Mouse (Mus musculus) midbrain, embryonic 14.5 days (tissue): ENCODE data around the gene Mtus2. TPM values are rescaled to one million over a fixed set of nuclear protein-coding genes. Genes with fewer than 3 reads are reported as not detected.

Experiments used
- ATAC-seq: fragments of 200-750 bp; cut with Nextera tagmentation; 2 replicates; pipeline ENCODE4 v1.8.0; 2017; ENCODE audit warnings: moderate number of reproducible peaks, moderate library complexity; ENCODE audit not compliant: low FRiP score, low TSS enrichment
- DNase-seq: peaks from one replicate; pipeline ENCODE4 v3.0.0-alpha.2; 2015
- H3K27ac ChIP-seq: fragments of 300-500 bp; sonication (generic); replicated peaks from 2 replicates; pipeline ENCODE4 v1.5.1; 2014; ENCODE audit warnings: mild to moderate bottlenecking, low read depth, low read length, moderate library complexity
- H3K27me3 ChIP-seq: fragments of 300-500 bp; sonication (generic); 2 replicates; pipeline ENCODE4 v1.6.1; 2014; ENCODE audit warnings: low read length, control low read depth, mixed read lengths; ENCODE audit not compliant: control insufficient read depth, insufficient read depth
- H3K36me3 ChIP-seq: fragments of 300-500 bp; sonication (generic); 2 replicates; pipeline ENCODE4 v1.6.1; 2014; ENCODE audit warnings: low read length, control low read depth; ENCODE audit not compliant: control insufficient read depth, insufficient read depth
- H3K4me1 ChIP-seq: fragments of 300-500 bp; sonication (generic); 2 replicates; pipeline ENCODE4 v1.6.1; 2014; ENCODE audit warnings: mild to moderate bottlenecking, antibody characterized with exemption, low read length, control low read depth; ENCODE audit not compliant: control insufficient read depth, insufficient read depth
- H3K4me2 ChIP-seq: fragments of 300-500 bp; sonication (generic); 2 replicates; pipeline ENCODE4 v1.6.1; 2014; ENCODE audit warnings: mild to moderate bottlenecking, low read length, moderate library complexity
- H3K4me3 ChIP-seq: fragments of 300-500 bp; sonication (generic); replicated peaks from 2 replicates; pipeline ENCODE4 v1.5.1; 2014; ENCODE audit warnings: low read depth, low read length
- H3K9ac ChIP-seq: fragments of 300-500 bp; sonication (generic); replicated peaks from 2 replicates; pipeline ENCODE4 v1.6.1; 2014; ENCODE audit warnings: mild to moderate bottlenecking, low read length, moderate library complexity
- H3K9me3 ChIP-seq: fragments of 300-500 bp; sonication (generic); 2 replicates; pipeline ENCODE4 v1.6.1; 2016; ENCODE audit warnings: low read length, control low read depth, mixed read lengths; ENCODE audit not compliant: control insufficient read depth
- WGBS: fragments of 180-500 bp; shearing (Covaris S2); extraction: QIAGEN DNeasy Blood & Tissue Kit; methylation state at CpG from one replicate; pipeline ENCODE4 v1.1.7; 2014; 5-methylcytosine and 5-hydroxymethylcytosine counted together
- polyA plus RNA-seq: library from polyadenylated mRNA; unstranded; fragments of >200 nt; fragmentation: Nextera tagmentation; extraction: Ambion mirVana; gene quantifications from 2 replicates; pipeline ENCODE4 v1.2.1, GENCODE M21; 2014

Gene Mtus2
- polyA plus RNA-seq, 1 experiment from 2014 or later, result 46.8 TPM

DNA sequence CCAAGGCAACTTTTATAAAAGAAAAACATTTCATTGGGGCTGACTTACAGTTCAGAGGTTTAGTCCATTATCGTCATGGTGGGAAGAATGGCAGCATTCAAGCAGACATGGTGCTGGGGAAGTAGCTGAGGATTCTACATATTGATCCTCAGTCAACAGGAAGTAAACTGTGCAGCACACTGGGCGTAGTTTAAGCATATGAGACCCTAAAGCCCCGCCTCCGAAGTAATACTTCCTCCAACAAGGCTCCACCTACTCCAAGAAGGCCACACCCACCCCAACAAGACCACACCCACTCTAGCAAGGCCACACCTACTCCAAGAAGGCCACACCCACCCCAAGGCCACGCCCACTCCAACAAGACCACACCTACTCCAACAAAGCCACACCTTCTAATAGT, 55.0 kb downstream of the Mtus2 start:
- H3K4me2 ChIP-seq, result no peak overlapping the region
- no peaks in the 10 kb centered on the region for H3K4me1 ChIP-seq
- ATAC-seq (no peak), DNase-seq (no peak)
- WGBS, result 80% methylated on average over 5 of the region's 5 CpGs
- no peak overlapping the region for H3K4me3 ChIP-seq
- H3K9ac ChIP-seq, result no peak overlapping the region
- H3K9me3 ChIP-seq, result no peaks in the 10 kb centered on the region
- no peaks in the 10 kb centered on the region for H3K36me3 ChIP-seq
- H3K27ac ChIP-seq, result no peak overlapping the region
- no peaks in the 10 kb centered on the region for H3K27me3 ChIP-seq

DNA sequence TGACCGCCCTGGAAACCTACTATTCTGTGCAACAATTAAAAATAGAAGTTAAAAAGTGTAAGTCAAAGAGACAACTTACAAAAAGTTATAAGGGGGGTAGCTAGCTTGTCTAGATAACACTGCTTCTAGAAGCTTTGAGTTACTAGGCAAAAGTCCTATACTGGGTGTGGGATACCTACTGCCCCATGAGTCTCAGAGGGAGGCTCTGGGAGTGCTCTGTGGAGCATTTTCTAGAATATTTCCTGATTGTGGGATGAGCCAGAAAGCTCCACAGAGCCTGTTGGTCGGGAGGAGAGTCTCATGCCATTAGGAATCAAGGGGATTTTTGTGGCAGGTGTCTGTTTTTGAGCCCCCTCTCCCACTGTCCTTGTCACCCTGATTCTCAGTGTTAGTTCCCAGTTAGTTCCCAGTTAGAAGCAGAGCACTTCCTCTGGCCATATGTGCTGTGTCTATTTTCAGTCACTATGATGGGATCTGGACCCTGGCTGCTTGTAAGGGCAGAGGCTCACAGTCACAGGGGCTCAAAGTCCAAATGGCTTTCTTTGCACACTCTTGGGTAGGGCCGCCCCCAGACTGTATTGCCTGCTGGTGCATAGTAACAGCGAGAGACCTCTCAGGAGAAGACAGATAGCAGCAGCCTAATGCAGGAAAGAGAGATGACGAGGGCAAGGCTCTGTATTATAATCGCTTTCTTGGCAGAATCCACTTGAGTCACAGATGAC, 57.2 kb downstream of the Mtus2 start:
- no peak overlapping the region for H3K4me2 ChIP-seq
- no peaks in the 10 kb centered on the region for H3K27me3 ChIP-seq
- no peak overlapping the region for H3K27ac ChIP-seq
- H3K4me3 ChIP-seq, result no peak overlapping the region
- no peak for DNase-seq
- ATAC-seq, result no peak
- no peaks in the 10 kb centered on the region for H3K36me3 ChIP-seq
- no peak overlapping the region for H3K9ac ChIP-seq
- H3K9me3 ChIP-seq, result no peaks in the 10 kb centered on the region
- WGBS, result 88% methylated on average over 6 of the region's 6 CpGs
- H3K4me1 ChIP-seq, result no peaks in the 10 kb centered on the region

DNA sequence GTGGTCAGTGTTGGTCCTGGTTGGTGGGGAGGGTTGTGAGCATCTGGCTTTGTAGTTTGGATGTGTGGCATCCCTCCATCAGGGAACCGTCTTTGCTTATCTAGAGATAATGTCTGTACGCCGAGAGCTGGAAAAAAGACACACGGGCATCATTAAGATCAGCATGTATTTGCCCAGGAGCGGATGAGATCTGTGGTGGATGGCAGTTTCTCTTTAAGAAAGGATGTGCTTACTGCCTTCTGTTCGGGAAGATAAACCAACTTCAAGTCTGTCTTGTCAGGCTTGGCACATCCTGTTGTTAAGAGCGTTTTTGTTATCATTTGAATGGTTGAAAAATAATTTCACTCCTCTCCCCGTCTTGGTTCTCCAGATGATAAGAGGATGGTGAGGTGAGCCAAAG, 58.3 kb downstream of the Mtus2 start:
- H3K27ac ChIP-seq, result no peak overlapping the region
- DNase-seq (no peak), ATAC-seq (no peak)
- H3K4me3 ChIP-seq, result no peak overlapping the region
- 90% methylated on average over 8 of the region's 8 CpGs for WGBS
- no peak overlapping the region for H3K4me2 ChIP-seq
- H3K4me1 ChIP-seq, result no peaks in the 10 kb centered on the region
- H3K9me3 ChIP-seq, result no peaks in the 10 kb centered on the region
- H3K36me3 ChIP-seq, result no peaks in the 10 kb centered on the region
- no peaks in the 10 kb centered on the region for H3K27me3 ChIP-seq
- H3K9ac ChIP-seq, result no peak overlapping the region

DNA sequence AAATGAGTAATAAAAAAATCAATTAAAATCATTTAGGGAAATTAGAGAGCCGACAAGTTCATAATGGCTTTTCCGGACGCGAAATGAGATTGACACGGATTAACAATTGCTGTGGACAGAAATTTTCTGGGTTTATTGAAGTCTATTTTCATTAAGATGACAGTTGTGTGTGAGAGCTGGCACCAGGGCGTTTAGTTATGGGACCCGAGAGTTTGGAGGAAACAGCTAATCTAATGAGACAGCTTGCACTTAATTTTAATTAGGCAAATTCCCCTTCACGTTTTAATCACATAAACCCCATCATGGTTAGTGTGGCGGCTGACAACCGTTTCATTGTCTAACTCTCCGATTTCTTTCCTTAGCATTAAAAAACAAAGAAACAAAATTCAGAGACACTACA, 60.3 kb downstream of the Mtus2 start:
- Histone ChIP-seq H3K4me2 (no peak overlapping the region), H3K36me3 (no peaks in the 10 kb centered on the region), H3K27me3 (no peaks in the 10 kb centered on the region), H3K27ac (no peak overlapping the region), H3K9me3 (no peaks in the 10 kb centered on the region), H3K4me3 (no peak overlapping the region), H3K4me1 (no peaks in the 10 kb centered on the region), H3K9ac (no peak overlapping the region)
- no peak for ATAC-seq
- 57% methylated on average over 11 of the region's 11 CpGs for whole genome bisulfite sequencing
- peak; percentile 51 for DNase-seq

DNA sequence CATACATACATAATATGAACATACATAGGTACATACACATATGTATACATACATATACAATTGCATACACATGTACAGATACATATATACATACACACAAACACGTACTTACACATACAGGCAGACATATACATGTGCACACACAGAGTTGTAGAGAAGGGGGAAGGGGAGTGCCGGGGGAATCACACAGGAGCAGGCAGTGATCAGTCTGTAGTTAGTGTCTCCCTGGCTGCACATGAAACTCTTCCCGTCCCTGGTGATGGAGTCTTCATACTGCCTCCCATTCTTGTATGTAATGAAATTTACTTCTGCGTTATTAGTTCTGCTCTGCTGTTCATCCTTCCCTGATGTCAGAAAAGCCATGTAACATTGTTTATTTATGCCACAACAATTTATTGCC, 65.7 kb downstream of the Mtus2 start:
- WGBS, result 82% methylated on average over 4 of the region's 4 CpGs
- no peak for DNase-seq
- no peak overlapping the region for H3K9ac ChIP-seq
- no peaks in the 10 kb centered on the region for H3K36me3 ChIP-seq
- H3K4me2 ChIP-seq, result no peak overlapping the region
- H3K27me3 ChIP-seq, result no peaks in the 10 kb centered on the region
- H3K4me3 ChIP-seq, result no peak overlapping the region
- no peak for ATAC-seq
- no peak overlapping the region for H3K27ac ChIP-seq
- H3K4me1 ChIP-seq, result no peaks in the 10 kb centered on the region
- H3K9me3 ChIP-seq, result no peaks in the 10 kb centered on the region

DNA sequence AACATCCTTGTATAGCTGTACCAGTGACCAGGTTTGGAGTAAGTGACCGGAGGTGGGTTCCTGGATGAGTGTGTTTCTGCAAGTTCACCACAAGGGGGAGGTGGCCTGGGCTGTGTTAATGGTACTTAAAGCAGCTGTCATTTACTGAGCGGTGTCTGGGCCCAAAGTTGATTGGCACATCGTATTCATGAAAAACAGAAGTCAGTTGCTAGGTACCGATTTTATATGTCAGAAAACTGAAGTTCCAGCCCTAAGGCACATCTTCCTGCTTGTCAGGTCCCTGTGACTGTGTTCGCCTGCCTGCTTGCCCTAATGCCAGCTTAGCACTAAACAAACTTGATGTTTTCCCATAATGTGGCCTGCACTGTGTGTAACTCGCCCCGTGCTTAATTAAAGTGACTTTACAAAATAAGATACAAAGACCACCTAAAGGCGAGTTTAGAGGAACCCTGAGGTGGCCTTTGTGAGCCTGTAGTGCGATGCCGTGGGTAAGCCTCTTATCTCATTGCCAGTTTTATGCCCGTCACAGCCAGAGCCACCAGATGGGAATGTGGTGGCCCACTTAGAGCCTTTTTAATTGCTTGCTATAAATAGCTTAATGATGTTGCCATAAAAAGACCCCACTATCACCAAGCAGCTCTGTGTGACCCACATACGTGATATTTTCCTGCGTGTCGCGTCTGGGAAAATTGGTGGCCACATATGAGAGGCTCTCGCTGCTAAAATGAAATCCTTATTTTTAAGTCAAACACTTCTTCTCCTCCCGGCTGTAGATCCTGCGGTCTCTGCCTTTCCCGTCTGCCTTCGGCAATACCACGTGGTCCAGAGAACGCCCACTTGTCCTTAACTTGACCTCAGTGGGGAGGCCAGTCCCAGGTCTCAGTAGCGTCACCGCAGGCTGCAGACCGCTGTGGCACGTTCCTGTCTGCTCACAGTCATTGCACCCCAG, 69.6 kb downstream of the Mtus2 start:
- no peak overlapping the region for H3K27ac ChIP-seq
- H3K4me1 ChIP-seq, result no peaks in the 10 kb centered on the region

DNA sequence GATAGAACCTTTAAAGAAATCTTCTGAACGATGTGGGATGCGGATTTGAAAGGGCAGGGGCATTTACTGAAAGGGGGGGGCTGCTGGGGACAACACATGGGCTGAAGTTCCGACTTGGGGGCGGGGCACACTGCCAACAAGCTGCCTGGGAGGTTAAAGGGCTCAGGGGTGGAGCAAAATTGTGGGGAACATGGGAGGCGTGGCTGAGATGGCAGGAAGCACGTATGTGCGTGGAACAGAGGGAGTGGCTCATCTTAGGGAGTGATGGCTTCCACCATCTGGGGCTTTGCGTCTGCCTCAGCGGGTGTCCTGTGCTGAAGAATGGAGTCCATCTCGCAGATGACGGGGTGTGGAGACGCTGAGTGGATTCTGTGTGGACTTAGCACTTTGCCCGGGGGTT, 70.9 kb downstream of the Mtus2 start:
- 56% methylated on average over 13 of the region's 13 CpGs for whole genome bisulfite sequencing
- H3K4me1 ChIP-seq, result no peaks in the 10 kb centered on the region
- no peak overlapping the region for H3K4me3 ChIP-seq
- H3K27ac ChIP-seq, result no peak overlapping the region
- no peaks in the 10 kb centered on the region for H3K27me3 ChIP-seq
- no peak overlapping the region for H3K4me2 ChIP-seq
- ATAC-seq (no peak), DNase-seq (no peak)
- H3K9ac ChIP-seq, result no peak overlapping the region
- no peaks in the 10 kb centered on the region for H3K36me3 ChIP-seq
- H3K9me3 ChIP-seq, result no peaks in the 10 kb centered on the region

More for the DNA sequence above, 69.6 kb downstream of the Mtus2 start:
- no peak overlapping the region for H3K4me3 ChIP-seq
- no peaks in the 10 kb centered on the region for H3K27me3 ChIP-seq
- 51% methylated on average over 26 of the region's 26 CpGs for WGBS
- no peak overlapping the region for H3K9ac ChIP-seq
- H3K9me3 ChIP-seq, result no peaks in the 10 kb centered on the region
- no peaks in the 10 kb centered on the region for H3K36me3 ChIP-seq
- ATAC-seq (no peak; the same call in 1 of the 2 replicates), DNase-seq (peak; percentile 51)
- H3K4me2 ChIP-seq, result no peak overlapping the region

DNA sequence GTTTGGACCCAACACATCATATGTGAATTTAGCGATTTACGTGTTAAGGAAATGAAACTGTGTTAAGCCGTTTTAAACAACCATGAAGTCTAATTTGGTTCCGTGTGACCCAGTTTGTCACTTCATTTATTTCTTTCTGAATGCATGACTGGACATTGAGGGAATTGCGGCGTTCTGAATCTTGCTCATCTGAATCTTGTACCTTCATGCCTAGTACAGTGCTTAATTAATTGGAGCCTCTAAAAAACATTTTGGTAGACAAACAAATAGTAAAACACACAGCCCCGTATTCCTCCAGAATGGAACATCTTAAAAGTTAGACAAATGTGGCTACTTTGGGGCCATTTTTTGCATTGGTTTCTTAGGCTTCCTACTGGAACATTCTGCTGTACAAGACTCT, 84.5 kb downstream of the Mtus2 start:
- peaks cover 7% of the 10 kb centered on the region for H3K9me3 ChIP-seq
- no peaks in the 10 kb centered on the region for H3K4me1 ChIP-seq
- H3K4me2 ChIP-seq, result no peak overlapping the region
- DNase-seq, result no peak
- no peak for ATAC-seq
- H3K36me3 ChIP-seq, result no peaks in the 10 kb centered on the region
- H3K4me3 ChIP-seq, result no peak overlapping the region
- no peak overlapping the region for H3K9ac ChIP-seq
- WGBS, result 94% methylated on average over 7 of the region's 7 CpGs
- H3K27ac ChIP-seq, result no peak overlapping the region
- no peaks in the 10 kb centered on the region for H3K27me3 ChIP-seq
